Mouse (Mus musculus) midbrain, embryonic 16.5 days (tissue): ENCODE results near the gene Stxbp1. TPM values are rescaled to one million over a fixed set of nuclear protein-coding genes. Genes with fewer than 3 reads are reported as not detected.

Experiments used
- ATAC-seq: fragments of 200-750 bp; cut with Nextera tagmentation; 2 replicates; pipeline ENCODE4 v1.8.0; 2017; ENCODE audit warnings: moderate TSS enrichment
- H3K27ac ChIP-seq: fragments of 300-500 bp; sonication (generic); 2 replicates; pipeline ENCODE4 v1.5.1; 2014; ENCODE audit warnings: mild to moderate bottlenecking, low read length, mixed read lengths
- H3K27me3 ChIP-seq: fragments of 300-500 bp; sonication (generic); 2 replicates; pipeline ENCODE4 v1.6.1; 2014; ENCODE audit warnings: low read depth, low read length, mixed read lengths; ENCODE audit not compliant: control insufficient read depth, insufficient read depth
- H3K36me3 ChIP-seq: fragments of 300-500 bp; sonication (generic); 2 replicates; pipeline ENCODE4 v1.6.1; 2014; ENCODE audit warnings: mild to moderate bottlenecking, low read length, moderate library complexity, mixed read lengths; ENCODE audit not compliant: control insufficient read depth, insufficient read depth
- H3K4me1 ChIP-seq: fragments of 300-500 bp; sonication (generic); 2 replicates; pipeline ENCODE4 v1.6.1; 2014; ENCODE audit warnings: mild to moderate bottlenecking, low read length, mixed read lengths; ENCODE audit not compliant: control insufficient read depth, insufficient read depth
- H3K4me2 ChIP-seq: fragments of 300-500 bp; sonication (generic); 2 replicates; pipeline ENCODE4 v1.6.1; 2014; ENCODE audit warnings: mild to moderate bottlenecking, low read length, mixed read lengths
- H3K4me3 ChIP-seq: fragments of 300-500 bp; sonication (generic); 2 replicates; pipeline ENCODE4 v1.5.1; 2014; ENCODE audit warnings: low read depth, mild to moderate bottlenecking, low read length, moderate library complexity, mixed read lengths
- H3K9ac ChIP-seq: fragments of 300-500 bp; sonication (generic); 2 replicates; pipeline ENCODE4 v1.6.1; 2014; ENCODE audit warnings: low read depth, low read length, mixed read lengths
- H3K9me3 ChIP-seq: fragments of 300-500 bp; sonication (generic); replicated peaks from 2 replicates; pipeline ENCODE4 v1.6.1; 2014; ENCODE audit warnings: mild to moderate bottlenecking, low read length, mixed read lengths; ENCODE audit not compliant: control insufficient read depth, poor library complexity, severe bottlenecking
- WGBS: fragments of 180-500 bp; shearing (Covaris S2); extraction: QIAGEN DNeasy Blood & Tissue Kit; methylation state at CpG from one replicate; pipeline ENCODE4 v1.1.7; 2014; 5-methylcytosine and 5-hydroxymethylcytosine counted together
- polyA plus RNA-seq: library from polyadenylated mRNA; unstranded; fragments of >200 nt; fragmentation: Nextera tagmentation; extraction: Ambion mirVana; gene quantifications from 2 replicates; pipeline ENCODE4 v1.2.1, GENCODE M21; 2015

Stxbp1 gene
- polyA plus RNA-seq, 1 experiment from 2014 or later, result 389 TPM

- no peak overlapping the region for H3K27ac ChIP-seq
- no peaks in the 10 kb centered on the region for H3K9me3 ChIP-seq
- no peak for ATAC-seq
- no peaks in the 10 kb centered on the region for H3K27me3 ChIP-seq
- no peak overlapping the region for H3K9ac ChIP-seq
- H3K36me3 ChIP-seq, result peaks cover 19% of the 10 kb centered on the region
- no peak overlapping the region for H3K4me3 ChIP-seq
- H3K4me2 ChIP-seq, result no peak overlapping the region
- peaks cover 13% of the 10 kb centered on the region for H3K4me1 ChIP-seq
- WGBS, result 88% methylated on average over 14 of the region's 14 CpGs
Measured at GRCm38 (mm10) chr2:32761361-32761760, 85.7 kb downstream of the Stxbp1 start.

- Histone ChIP-seq H3K4me3 (no peak overlapping the region), H3K27ac (no peak overlapping the region), H3K4me1 (peaks cover 13% of the 10 kb centered on the region), H3K9me3 (no peaks in the 10 kb centered on the region), H3K4me2 (no peak overlapping the region), H3K27me3 (no peaks in the 10 kb centered on the region), H3K9ac (no peak overlapping the region), H3K36me3 (peaks cover 29% of the 10 kb centered on the region)
- 84% methylated on average over 2 of the region's 2 CpGs for WGBS
- ATAC-seq, result no peak
Measured at GRCm38 (mm10) chr2:32759001-32759400, 88.0 kb downstream of the Stxbp1 start.

DNA sequence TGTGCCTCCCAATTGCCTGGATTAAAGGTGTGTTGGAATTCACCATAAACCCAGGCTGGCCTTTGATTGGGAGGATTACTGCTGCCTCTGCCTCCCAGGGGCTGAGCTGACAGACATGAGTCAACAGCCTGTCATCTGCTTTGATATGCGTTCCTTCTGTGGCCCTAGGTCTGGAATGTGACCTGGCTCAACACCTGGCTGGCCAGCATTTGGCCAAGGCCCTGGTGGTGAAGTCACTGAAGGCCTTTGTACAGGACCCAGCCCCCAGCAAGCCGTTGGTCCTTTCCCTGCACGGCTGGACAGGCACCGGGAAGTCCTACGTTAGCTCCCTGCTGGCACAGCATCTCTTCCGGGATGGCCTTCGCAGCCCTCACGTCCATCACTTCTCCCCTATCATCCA lies 88.5 kb downstream of the Stxbp1 start:
- peaks cover 13% of the 10 kb centered on the region for H3K4me1 ChIP-seq
- H3K27me3 ChIP-seq, result no peaks in the 10 kb centered on the region
- no peak overlapping the region for H3K4me2 ChIP-seq
- no peaks in the 10 kb centered on the region for H3K9me3 ChIP-seq
- H3K36me3 ChIP-seq, result peaks cover 32% of the 10 kb centered on the region
- 0 out of 2 replicates have a peak overlapping the region, but pooled peaks have one; percentile 28 for H3K9ac ChIP-seq
- H3K27ac ChIP-seq, result no peak overlapping the region
- 81% methylated on average over 8 of the region's 8 CpGs for WGBS
- ATAC-seq, result no peak
- no peak overlapping the region for H3K4me3 ChIP-seq

DNA sequence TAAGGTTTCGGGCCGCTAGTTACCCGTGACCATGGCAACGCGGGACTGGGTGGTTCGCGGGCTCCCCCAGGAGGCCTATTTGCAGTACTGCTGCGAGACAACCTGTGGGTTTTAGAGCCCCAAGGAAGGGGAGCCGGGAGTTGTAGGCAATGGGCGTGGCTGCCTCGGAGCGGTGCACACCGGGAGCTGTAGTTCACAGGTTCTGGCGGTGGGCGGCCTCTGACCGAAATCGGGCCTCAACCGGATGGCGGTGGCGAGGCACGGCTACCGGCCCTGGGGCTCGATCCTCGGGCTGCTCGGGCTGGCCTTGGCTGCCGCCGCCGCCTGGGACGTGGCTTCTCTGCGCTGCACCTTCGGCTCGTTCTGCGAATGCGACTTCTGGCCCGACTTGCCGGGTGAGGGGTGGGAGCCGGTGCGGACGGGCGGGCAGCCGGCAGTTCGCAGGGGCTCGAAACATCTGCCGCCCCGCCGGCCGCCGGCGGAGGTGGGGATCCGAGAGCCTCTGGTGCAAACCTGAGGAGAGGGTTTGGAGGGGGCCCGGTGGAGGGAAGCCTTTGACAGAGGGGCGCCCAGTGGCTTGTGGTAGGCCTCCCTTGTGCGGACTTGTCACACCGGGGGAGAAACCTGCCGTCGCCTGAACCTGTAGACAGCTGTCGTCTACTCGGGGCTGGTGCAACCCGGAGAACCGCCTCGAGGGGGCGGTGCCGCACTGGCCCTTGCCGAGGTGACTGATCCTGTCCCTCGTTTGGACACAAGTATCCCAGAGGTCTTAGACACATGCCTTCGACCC lies 89.8 kb downstream of the Stxbp1 start, which contains the start of gene Tor2a:
Tor2a (plus strand) TSS at position 179 of the 790 bp plus-strand sequence.
- peak; percentile 93 for ATAC-seq
- H3K4me2 ChIP-seq, result peak within 1 kb of the TSS; percentile 56
- no peaks in the 10 kb centered on the region for H3K9me3 ChIP-seq
- peaks cover 13% of the 10 kb centered on the region for H3K4me1 ChIP-seq
- WGBS, result 0% methylated on average over 65 of the region's 66 CpGs
- H3K4me3 ChIP-seq, result peak within 1 kb of the TSS; percentile 66
- peak within 1 kb of the TSS; percentile 91 for H3K27ac ChIP-seq
- H3K27me3 ChIP-seq, result no peaks in the 10 kb centered on the region
- H3K36me3 ChIP-seq, result peaks cover 40% of the 10 kb centered on the region
- peak within 1 kb of the TSS; percentile 97 for H3K9ac ChIP-seq

GRCm38 (mm10) chr2:32756674-32757055 lies 90.4 kb downstream of the Stxbp1 start:
- ATAC-seq, result peak; percentile 49
- peaks cover 13% of the 10 kb centered on the region for H3K4me1 ChIP-seq
- no peak overlapping the region; the same call in 1 of the 2 replicates for H3K27ac ChIP-seq
- no peak overlapping the region for H3K9ac ChIP-seq
- H3K27me3 ChIP-seq, result no peaks in the 10 kb centered on the region
- no peaks in the 10 kb centered on the region for H3K9me3 ChIP-seq
- WGBS, result 26% methylated on average over 6 of the region's 6 CpGs
- H3K4me3 ChIP-seq, result peak overlapping the region; percentile 66
- peak overlapping the region; percentile 56; the same call in 1 of the 2 replicates for H3K4me2 ChIP-seq
- H3K36me3 ChIP-seq, result peaks cover 36% of the 10 kb centered on the region

GRCm38 (mm10) chr2:32752181-32752580 lies 94.9 kb downstream of the Stxbp1 start:
- Histone ChIP-seq H3K9ac (no peak overlapping the region), H3K9me3 (no peaks in the 10 kb centered on the region), H3K36me3 (peaks cover 41% of the 10 kb centered on the region), H3K27me3 (no peaks in the 10 kb centered on the region), H3K4me2 (no peak overlapping the region), H3K4me1 (peaks cover 10% of the 10 kb centered on the region), H3K4me3 (no peak overlapping the region), H3K27ac (no peak overlapping the region)
- WGBS, result 61% methylated on average over 10 of the region's 10 CpGs
- ATAC-seq, result no peak

- no peak for ATAC-seq
Measured at GRCm38 (mm10) chr2:32751665-32752033, 95.4 kb downstream of the Stxbp1 start.

DNA sequence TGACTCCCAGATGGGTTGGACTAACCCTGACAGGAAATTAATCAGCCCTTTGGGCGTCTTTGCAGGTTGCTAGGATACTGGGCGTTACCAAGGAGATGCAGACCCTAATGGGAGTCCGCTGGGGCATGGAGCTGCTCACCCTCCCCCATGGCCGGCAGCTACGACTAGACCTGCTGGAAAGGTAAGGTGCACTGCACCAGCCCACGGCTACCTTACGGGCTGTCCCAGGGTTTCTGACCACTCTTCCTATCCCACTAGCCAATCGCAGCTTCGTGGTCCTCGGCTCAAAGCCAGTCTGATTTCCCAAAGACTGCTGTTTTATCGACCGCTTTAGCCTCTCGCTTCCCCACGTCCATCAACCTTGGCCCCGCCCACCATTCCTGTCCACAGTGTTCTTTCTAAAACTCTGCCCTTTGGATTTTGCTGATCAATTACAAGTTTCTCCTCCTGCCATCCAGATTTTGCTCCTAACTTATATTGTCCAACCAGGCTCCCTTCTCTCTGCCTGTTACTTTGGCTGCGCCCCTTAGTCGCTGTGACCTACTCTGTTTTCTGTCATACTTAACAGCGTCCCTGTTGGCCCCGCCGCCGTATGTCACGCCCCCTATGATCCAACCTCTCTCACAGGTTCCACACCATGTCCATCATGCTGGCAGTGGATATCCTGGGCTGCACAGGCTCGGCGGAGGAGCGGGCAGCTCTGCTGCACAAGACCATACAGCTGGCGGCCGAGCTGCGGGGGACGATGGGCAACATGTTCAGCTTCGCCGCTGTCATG lies 96.0 kb downstream of the Stxbp1 start:
- H3K4me3 ChIP-seq, result no peak overlapping the region; the same call in 1 of the 2 replicates
- H3K9me3 ChIP-seq, result no peaks in the 10 kb centered on the region
- no peak overlapping the region for H3K27ac ChIP-seq
- peaks cover 10% of the 10 kb centered on the region for H3K4me1 ChIP-seq
- peak overlapping the region; percentile 29 for H3K4me2 ChIP-seq
- peak; percentile 78 for ATAC-seq
- no peak overlapping the region for H3K9ac ChIP-seq
- 11% methylated on average over 31 of the region's 31 CpGs for WGBS
- no peaks in the 10 kb centered on the region for H3K27me3 ChIP-seq
- peaks cover 48% of the 10 kb centered on the region for H3K36me3 ChIP-seq

More at GRCm38 (mm10) chr2:32751665-32752033, 95.4 kb downstream of the Stxbp1 start:
- Histone ChIP-seq H3K36me3 (peaks cover 45% of the 10 kb centered on the region), H3K9ac (no peak overlapping the region), H3K4me1 (peaks cover 10% of the 10 kb centered on the region), H3K4me2 (peak overlapping the region; percentile 29), H3K27me3 (no peaks in the 10 kb centered on the region), H3K4me3 (no peak overlapping the region; the same call in 1 of the 2 replicates), H3K27ac (no peak overlapping the region), H3K9me3 (no peaks in the 10 kb centered on the region)
- WGBS, result 26% methylated on average over 7 of the region's 10 CpGs

- H3K4me1 ChIP-seq, result peaks cover 10% of the 10 kb centered on the region
- no peaks in the 10 kb centered on the region for H3K27me3 ChIP-seq
- H3K4me3 ChIP-seq, result no peak overlapping the region
- H3K4me2 ChIP-seq, result no peak overlapping the region
- no peaks in the 10 kb centered on the region for H3K9me3 ChIP-seq
- no peak for ATAC-seq
- WGBS, result 76% methylated on average over 7 of the region's 7 CpGs
- peaks cover 55% of the 10 kb centered on the region for H3K36me3 ChIP-seq
- H3K9ac ChIP-seq, result no peak overlapping the region
- no peak overlapping the region for H3K27ac ChIP-seq
Measured at GRCm38 (mm10) chr2:32750199-32750598, 96.8 kb downstream of the Stxbp1 start.
